Mouse (Mus musculus): ENCODE results near the gene Supt20. TPM values are rescaled to one million over a fixed set of nuclear protein-coding genes. Genes with fewer than 3 reads are reported as not detected.

Gene Supt20
- polyA plus RNA-seq (2012; rRNA removed) = 57.6 and 63.2 TPM in 2 replicates

DNA sequence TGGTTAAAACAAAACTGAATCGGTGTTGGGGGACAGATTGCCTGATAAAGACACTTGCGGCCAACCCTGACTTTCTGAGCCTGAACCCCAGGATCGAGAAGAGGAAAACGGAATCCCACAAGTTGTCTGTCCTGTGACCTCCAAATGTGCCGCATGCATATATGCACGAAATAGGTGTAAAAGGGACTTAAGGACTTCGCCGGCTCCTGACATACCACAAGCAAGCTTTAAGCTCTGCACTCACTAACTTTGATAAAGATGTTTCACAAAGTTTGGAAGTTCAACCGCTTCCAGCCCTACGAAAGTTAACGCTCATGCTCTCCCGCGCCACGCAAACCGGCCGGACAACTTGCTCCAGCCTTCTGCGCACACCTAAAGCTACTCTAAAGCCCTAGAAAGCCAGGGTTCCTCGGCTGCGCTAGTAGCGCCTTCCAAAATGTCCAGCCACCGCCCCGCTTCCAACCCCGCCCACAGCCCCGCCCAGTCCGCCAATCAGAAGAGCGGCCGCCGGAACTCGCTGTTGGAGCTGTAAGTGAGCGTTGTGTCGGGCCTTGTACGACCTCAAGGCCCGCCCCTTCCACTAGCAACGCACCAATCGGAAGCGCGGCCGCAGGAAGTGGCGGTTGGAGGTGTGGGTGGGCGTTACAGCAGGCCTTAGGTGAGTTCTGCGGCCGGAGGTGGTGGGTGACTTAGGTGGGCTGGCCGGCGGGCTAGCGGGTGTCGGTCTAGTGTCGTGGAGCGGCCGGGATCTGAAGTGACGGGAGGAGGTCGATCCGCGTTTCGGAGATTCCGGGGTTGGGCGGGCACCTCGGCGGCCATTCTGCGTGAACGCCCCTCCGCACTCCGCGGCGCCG, at the start of gene Supt20:
TSS of gene Supt20 (plus strand) at position 606 of the 854 bp plus-strand sequence.
- DNase-seq = peak; percentile 93 to 95
- Histone ChIP-seq H3K27me3 (ENCODE audit: control insufficient read depth, insufficient read depth, low read length) (no peaks in the 10 kb centered on the region), H3K4me1 (ENCODE audit: control insufficient read depth, insufficient read depth, low read length) (no peaks in the 10 kb centered on the region), H3K4me3 (replicated peaks; ENCODE audit: insufficient read depth, low read depth, low read length) (peak within 1 kb of the TSS; percentile 88), H3K27ac (ENCODE audit: insufficient read depth, low read length) (peak within 1 kb of the TSS; percentile 23; the same call in 1 of the 2 replicates)
- WGBS = 2% methylated on average over 65 of the region's 65 CpGs
- TF ChIP-seq CTCF (IDR thresholded peaks at IDR 0.05; ENCODE audit: borderline replicate concordance, insufficient read depth, low read depth, low read length) (no peak), POLR2A (IDR thresholded peaks at IDR 0.05; ENCODE audit: borderline replicate concordance, insufficient read depth, low read length) (peak; percentile 66; the same call in 1 of the 2 replicates)

- Histone ChIP-seq H3K27me3 (ENCODE audit: control insufficient read depth, insufficient read depth, low read length) (no peaks in the 10 kb centered on the region), H3K4me3 (replicated peaks; ENCODE audit: insufficient read depth, low read depth, low read length) (no peak overlapping the region), H3K4me1 (ENCODE audit: control insufficient read depth, insufficient read depth, low read length) (no peaks in the 10 kb centered on the region), H3K27ac (ENCODE audit: insufficient read depth, low read length) (no peak overlapping the region)
- DNase-seq = no peak
- 95% methylated on average over 1 of the region's 1 CpGs for WGBS
- TF ChIP-seq CTCF (IDR thresholded peaks at IDR 0.05; ENCODE audit: borderline replicate concordance, insufficient read depth, low read depth, low read length) (no peak), POLR2A (IDR thresholded peaks at IDR 0.05; ENCODE audit: borderline replicate concordance, insufficient read depth, low read length) (no peak)
Observed at GRCm38 (mm10) chr3:54642851-54643250, 49.8 kb upstream of the Supt20 start.

DNA sequence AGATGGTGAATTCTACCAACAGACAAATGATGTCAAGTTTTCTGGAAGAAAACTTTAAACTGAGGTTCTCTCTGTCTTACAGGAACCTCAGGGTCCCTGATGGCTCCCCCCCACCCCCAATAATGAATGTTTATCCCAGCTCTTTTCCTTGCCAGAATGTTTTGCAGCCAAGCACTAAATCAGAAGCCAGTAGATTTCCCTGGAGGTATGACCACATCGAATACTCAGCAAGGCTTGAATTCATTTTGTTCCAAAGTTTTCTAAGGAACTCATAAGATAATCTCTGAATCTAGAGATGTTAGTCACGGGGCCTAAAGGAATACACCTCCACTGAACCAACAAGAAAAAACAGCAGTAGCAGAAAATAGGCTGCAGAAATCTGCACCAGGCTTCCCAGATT, 45.0 kb upstream of the Supt20 start:
- DNase-seq = no peak
- no peak overlapping the region for H3K4me3 ChIP-seq (replicated peaks; ENCODE audit: insufficient read depth, low read depth, low read length)
- H3K27ac ChIP-seq (ENCODE audit: insufficient read depth, low read length) = no peak overlapping the region
- no peaks in the 10 kb centered on the region for H3K4me1 ChIP-seq (ENCODE audit: control insufficient read depth, insufficient read depth, low read length)
- H3K27me3 ChIP-seq (ENCODE audit: control insufficient read depth, insufficient read depth, low read length) = no peaks in the 10 kb centered on the region
- WGBS = 12% methylated on average over 2 of the region's 2 CpGs
- no peak for TF ChIP-seq POLR2A (IDR thresholded peaks at IDR 0.05; ENCODE audit: borderline replicate concordance, insufficient read depth, low read length)
- TF ChIP-seq CTCF (IDR thresholded peaks at IDR 0.05; ENCODE audit: borderline replicate concordance, insufficient read depth, low read depth, low read length) = no peak

DNA sequence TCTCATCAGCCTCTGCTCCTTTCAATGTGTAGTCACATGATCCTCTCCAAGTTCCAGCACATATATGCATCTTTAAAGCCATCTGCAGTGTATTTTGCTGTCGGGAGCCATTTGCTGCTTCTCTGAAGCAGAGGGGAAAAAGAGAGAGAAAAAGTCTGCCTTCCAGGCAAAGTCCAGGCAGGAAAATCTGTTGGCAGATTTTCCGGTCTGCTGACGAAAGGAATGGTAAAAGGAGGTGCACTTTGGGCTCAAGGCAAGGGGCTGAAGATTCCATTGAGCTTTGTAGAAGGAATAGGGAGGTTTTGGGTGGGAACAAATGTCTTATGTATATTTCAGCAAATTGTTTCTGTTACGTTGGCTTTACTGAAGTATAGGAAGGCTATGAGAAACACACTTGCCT, 41.0 kb upstream of the Supt20 start:
- no peak for DNase-seq
- Histone ChIP-seq H3K4me3 (replicated peaks; ENCODE audit: insufficient read depth, low read depth, low read length) (no peak overlapping the region), H3K27ac (ENCODE audit: insufficient read depth, low read length) (no peak overlapping the region), H3K27me3 (ENCODE audit: control insufficient read depth, insufficient read depth, low read length) (no peaks in the 10 kb centered on the region), H3K4me1 (ENCODE audit: control insufficient read depth, insufficient read depth, low read length) (no peaks in the 10 kb centered on the region)
- WGBS = 73% methylated on average over 4 of the region's 4 CpGs
- TF ChIP-seq CTCF (IDR thresholded peaks at IDR 0.05; ENCODE audit: borderline replicate concordance, insufficient read depth, low read depth, low read length) (no peak), POLR2A (IDR thresholded peaks at IDR 0.05; ENCODE audit: borderline replicate concordance, insufficient read depth, low read length) (no peak)

- Histone ChIP-seq H3K4me3 (replicated peaks; ENCODE audit: insufficient read depth, low read depth, low read length) (no peak overlapping the region), H3K27me3 (ENCODE audit: control insufficient read depth, insufficient read depth, low read length) (no peaks in the 10 kb centered on the region), H3K27ac (ENCODE audit: insufficient read depth, low read length) (no peak overlapping the region), H3K4me1 (ENCODE audit: control insufficient read depth, insufficient read depth, low read length) (no peaks in the 10 kb centered on the region)
- 85% methylated on average over 1 of the region's 1 CpGs for WGBS
- TF ChIP-seq CTCF (IDR thresholded peaks at IDR 0.05; ENCODE audit: borderline replicate concordance, insufficient read depth, low read depth, low read length) = no peak
- TF ChIP-seq POLR2A (IDR thresholded peaks at IDR 0.05; ENCODE audit: borderline replicate concordance, insufficient read depth, low read length) = no peak
- DNase-seq = no peak
Observed at GRCm38 (mm10) chr3:54654169-54654568, 38.4 kb upstream of the Supt20 start.

DNA sequence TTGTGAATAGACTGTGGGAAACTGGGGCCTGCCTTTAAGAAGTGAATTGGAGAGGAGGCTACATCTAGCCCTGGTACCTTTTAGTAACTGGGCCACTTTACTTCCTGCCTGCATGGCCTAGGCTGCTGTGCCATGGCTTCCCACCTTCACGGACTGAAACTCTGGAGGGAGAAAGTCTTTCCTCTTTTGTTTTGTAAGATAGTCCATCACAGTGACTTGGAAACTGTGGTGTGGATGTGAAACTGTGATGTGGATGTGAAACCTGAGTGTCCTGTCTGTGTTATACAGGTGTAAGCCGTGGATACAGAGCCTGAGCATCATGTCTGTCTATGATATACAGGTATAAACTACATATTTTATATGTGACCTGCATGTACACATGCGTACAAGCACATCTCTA, 35.5 kb upstream of the Supt20 start:
- 87% methylated on average over 3 of the region's 3 CpGs for WGBS
- TF ChIP-seq CTCF (IDR thresholded peaks at IDR 0.05; ENCODE audit: borderline replicate concordance, insufficient read depth, low read depth, low read length) = no peak
- TF ChIP-seq POLR2A (IDR thresholded peaks at IDR 0.05; ENCODE audit: borderline replicate concordance, insufficient read depth, low read length) = no peak
- H3K27ac ChIP-seq (ENCODE audit: insufficient read depth, low read length) = no peak overlapping the region
- no peaks in the 10 kb centered on the region for H3K27me3 ChIP-seq (ENCODE audit: control insufficient read depth, insufficient read depth, low read length)
- no peaks in the 10 kb centered on the region for H3K4me1 ChIP-seq (ENCODE audit: control insufficient read depth, insufficient read depth, low read length)
- no peak for DNase-seq
- H3K4me3 ChIP-seq (replicated peaks; ENCODE audit: insufficient read depth, low read depth, low read length) = no peak overlapping the region

DNA sequence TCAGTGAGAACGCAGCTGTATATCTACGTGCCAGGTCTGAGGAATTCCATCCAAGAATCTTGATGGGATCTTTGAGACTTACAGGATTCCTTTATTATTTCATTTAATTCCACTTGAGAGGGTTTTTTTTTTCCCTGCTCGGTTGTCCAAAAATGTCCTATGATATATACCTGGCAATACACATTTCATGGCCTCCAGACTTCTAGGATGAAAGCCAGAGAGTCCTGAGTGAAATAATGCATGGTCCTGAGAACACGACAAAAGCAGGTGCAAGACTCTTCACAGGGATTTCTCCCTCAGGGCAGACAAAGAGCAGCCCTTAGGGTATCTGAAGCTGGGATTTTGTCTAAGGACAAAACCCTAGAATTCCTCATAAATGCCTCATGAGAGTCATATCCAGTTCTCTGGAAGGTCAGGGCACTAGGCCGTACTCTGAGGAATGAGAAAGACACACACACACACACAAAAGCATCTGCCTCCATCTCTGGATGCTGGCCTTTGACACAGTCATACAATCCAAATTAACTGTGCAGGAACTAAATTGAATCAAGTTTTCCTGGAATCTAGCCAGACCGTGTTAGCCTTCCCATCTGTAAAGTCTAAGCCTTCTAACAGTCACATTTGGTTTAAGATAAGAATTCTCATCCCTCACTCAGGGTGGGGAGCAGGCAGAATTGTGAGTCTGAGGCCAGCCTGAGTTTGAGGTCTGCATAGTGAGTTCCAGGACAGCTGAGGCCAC, 34.5 kb upstream of the Supt20 start:
- Histone ChIP-seq H3K27me3 (ENCODE audit: control insufficient read depth, insufficient read depth, low read length) (no peaks in the 10 kb centered on the region), H3K27ac (ENCODE audit: insufficient read depth, low read length) (no peak overlapping the region), H3K4me1 (ENCODE audit: control insufficient read depth, insufficient read depth, low read length) (no peaks in the 10 kb centered on the region), H3K4me3 (replicated peaks; ENCODE audit: insufficient read depth, low read depth, low read length) (no peak overlapping the region)
- no peak for TF ChIP-seq POLR2A (IDR thresholded peaks at IDR 0.05; ENCODE audit: borderline replicate concordance, insufficient read depth, low read length)
- no peak for TF ChIP-seq CTCF (IDR thresholded peaks at IDR 0.05; ENCODE audit: borderline replicate concordance, insufficient read depth, low read depth, low read length)
- DNase-seq = no peak
- 48% methylated on average over 6 of the region's 6 CpGs for WGBS
